In the genomic region with DNA sequence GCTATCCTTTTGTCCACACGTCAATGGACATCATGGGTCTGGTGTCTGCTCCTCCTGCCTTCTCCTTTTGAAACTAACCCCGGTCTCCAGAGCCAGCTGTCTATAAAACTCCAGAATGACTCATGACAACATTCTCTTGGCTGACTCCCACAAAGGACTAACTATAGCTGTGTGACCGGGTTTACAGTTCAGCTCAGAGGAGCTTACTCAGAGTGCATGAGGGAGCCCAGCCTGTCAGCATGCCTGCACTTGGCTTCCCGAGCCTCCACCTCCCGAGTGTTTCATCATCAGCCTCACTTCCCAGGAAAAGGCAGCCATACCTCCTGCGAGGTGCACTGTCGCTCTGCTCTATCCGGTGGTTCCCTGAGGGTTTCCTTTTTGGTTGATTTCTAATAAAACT, we compare ENCODE assay signal across 10 mouse cellular contexts. TPM values are rescaled to one million over a fixed set of nuclear protein-coding genes. Genes with fewer than 3 reads are reported as not detected.
DNase-seq lines count a peak whose midpoint lies in the region; TF ChIP-seq lines count a peak whose summit lies in the region.
"Had no signal": no experiment of that assay in that cellular context is flagged by ENCODE, and none has a peak within 500 bp of the region (broad histone marks: within the 10 kb centered on the region; RNA-seq: fewer than 3 reads in every experiment).

No protein-coding gene starts in this region.

- peak; percentile 76 for DNase-seq in gastrocnemius, adult 2 months
- DNase-seq in gastrocnemius, postnatal 4 days (ENCODE audit: low spot score in 2 of 2): no peak
- DNase-seq in right cerebral cortex, adult 2 months (ENCODE audit: low spot score in 2 of 2): peak; percentile 49 to 52
- DNase-seq in right cerebral cortex, postnatal 25 days: no peak
- peak; percentile 45 for DNase-seq in gastrocnemius, postnatal 14 days
- peak; percentile 91 for DNase-seq in skeletal muscle tissue, adult 2 months (ENCODE audit: low read depth, low spot score)
- DNase-seq in ovary, postnatal 10 days (ENCODE audit: low spot score): no peak
- no peak for DNase-seq in kidney, postnatal 25 days

- peak overlapping the region; percentile 89 for H3K27ac ChIP-seq in gastrocnemius, adult 2 months
- H3K27ac ChIP-seq: midbrain, embryonic 12.5 days had no signal

- intact Hi-C loops in gastrocnemius, adult 2 months (cut with DNase I): loop anchor here (5.0 kb wide), 1 partner anchor 62 kb away; the partner anchor contains the start of genes Psma7 and Ss18l1
- intact Hi-C loops in gastrocnemius, postnatal 14 days (cut with DNase I; ENCODE audit: low total_unique reads): loop anchor here (5.0 kb wide), 1 partner anchor 42 kb away; the partner anchor contains the start of gene Lsm14b

- H3K4me3 ChIP-seq in gastrocnemius, adult 2 months: no peak overlapping the region
- H3K4me3 ChIP-seq: erythroblast, embryonic 14.5 days; midbrain, embryonic 12.5 days had no signal

- TF ChIP-seq CTCF in gastrocnemius, adult 2 months (IDR thresholded peaks at IDR 0.05): no peak

RNA-seq across cellular contexts. Expression of gene Taf4, which starts 3.4 kb away (rescaled TPM):
- total RNA-seq in gastrocnemius, adult 2 months (2021): 10 to 100 TPM; 10.5 to 10.9 TPM
- 10 to 100 TPM; 14.1 to 15.7 TPM for total RNA-seq in gastrocnemius, postnatal 4 days (2021)
- total RNA-seq in gastrocnemius, postnatal 14 days (2021): 1 to 10 TPM; 7.6 to 7.7 TPM

RNA-seq across cellular contexts. Expression of gene Lsm14b, which starts 45.0 kb away (rescaled TPM):
- total RNA-seq in gastrocnemius, adult 2 months (2021): 10 to 100 TPM; 46.2 to 48.3 TPM
- 10 to 100 TPM; 48.3 to 50.8 TPM for total RNA-seq in gastrocnemius, postnatal 4 days (2021)
- total RNA-seq in gastrocnemius, postnatal 14 days (2021): 10 to 100 TPM; 43.7 to 45.0 TPM

Comparison
In these comparisons a context has a peak if more than half of its experiments do, and no peak if none do; other contexts are left out.
1. DNase-seq: peak in gastrocnemius, adult 2 months (single experiment), right cerebral cortex, adult 2 months (2 of 2), gastrocnemius, postnatal 14 days (single experiment) and skeletal muscle tissue, adult 2 months (single experiment); none in gastrocnemius, postnatal 4 days (0 of 2), right cerebral cortex, postnatal 25 days (single experiment), ovary, postnatal 10 days (single experiment) and kidney, postnatal 25 days (0 of 2).